Mouse (Mus musculus): ENCODE results near the gene Cacna2d3.

GRCm38 (mm10) chr14:28948019-28948850 is 773.4 kb downstream of the Cacna2d3 start:
- TF ChIP-seq ZNF384 (IDR thresholded peaks at IDR 0.05; ENCODE audit: low read depth, low read length) (no peak), MAFK (IDR thresholded peaks at IDR 0.05; ENCODE audit: insufficient read depth, low read depth, low read length) (no peak), HCFC1 (IDR thresholded peaks at IDR 0.05; ENCODE audit: borderline replicate concordance, insufficient read depth, low read length) (no peak), CHD2 (IDR thresholded peaks at IDR 0.05; ENCODE audit: low read depth, low read length) (no peak)

All from ES-E14 (cell line).